Mouse (Mus musculus) common myeloid progenitor, adult 5-6 weeks (primary cell): ENCODE measurements at regions not wholly inside any gene's neighbourhood (a gene's known extent, or its start where the extent isn't known, plus 50 kb on each side); places are given as distances from the start of the nearest gene placed in this dataset.

Source experiments
- ATAC-seq: replicated peaks from 2 replicates; pipeline ENCODE4 v1.8.0; 2016; ENCODE audit warnings: low read depth, mild to moderate bottlenecking, moderate TSS enrichment, inconsistent platforms; ENCODE audit not compliant: poor library complexity, severe bottlenecking

GRCm38 (mm10) chr7:72362690-72363089 lies 56.3 kb upstream of the Mctp2 start:
- ATAC-seq, result peak; percentile 94

- ATAC-seq, result peak; percentile 76
Observed at GRCm38 (mm10) chr7:72391323-72391722, 84.9 kb upstream of the Mctp2 start.

GRCm38 (mm10) chr7:72400056-72400455 lies 93.6 kb upstream of the Mctp2 start:
- peak; percentile 95 for ATAC-seq

GRCm38 (mm10) chr7:72406131-72406530 lies 99.7 kb upstream of the Mctp2 start:
- ATAC-seq, result no peak

- ATAC-seq, result no peak
Observed at GRCm38 (mm10) chr7:72408409-72408986, 102.1 kb upstream of the Mctp2 start.

- ATAC-seq, result no peak
Observed at GRCm38 (mm10) chr7:72438552-72438951, 132.1 kb upstream of the Mctp2 start.

- ATAC-seq, result no peak
Observed at GRCm38 (mm10) chr7:72442001-72442400, 135.6 kb upstream of the Mctp2 start.

- ATAC-seq, result no peak
Observed at GRCm38 (mm10) chr7:72444016-72444415, 137.6 kb upstream of the Mctp2 start.

GRCm38 (mm10) chr7:72444792-72445191 lies 138.4 kb upstream of the Mctp2 start:
- no peak for ATAC-seq

- ATAC-seq, result no peak
Observed at GRCm38 (mm10) chr7:72446911-72447310, 140.5 kb upstream of the Mctp2 start.

- no peak for ATAC-seq
Observed at GRCm38 (mm10) chr7:72462978-72463377, 156.6 kb upstream of the Mctp2 start.

- ATAC-seq, result no peak
Observed at GRCm38 (mm10) chr7:72464658-72465057, 158.2 kb upstream of the Mctp2 start.

GRCm38 (mm10) chr7:72469691-72470090 lies 163.3 kb upstream of the Mctp2 start:
- no peak for ATAC-seq

GRCm38 (mm10) chr7:72474751-72475150 lies 168.3 kb upstream of the Mctp2 start:
- no peak for ATAC-seq

- no peak for ATAC-seq
Observed at GRCm38 (mm10) chr7:72478936-72479335, 172.5 kb upstream of the Mctp2 start.

GRCm38 (mm10) chr7:72481275-72481674 lies 174.9 kb upstream of the Mctp2 start:
- ATAC-seq, result no peak

GRCm38 (mm10) chr7:72490161-72490560 lies 183.8 kb upstream of the Mctp2 start:
- ATAC-seq, result no peak

GRCm38 (mm10) chr7:72493292-72493691 lies 186.9 kb upstream of the Mctp2 start:
- ATAC-seq, result no peak

GRCm38 (mm10) chr7:72496933-72497631 lies 190.7 kb upstream of the Mctp2 start:
- ATAC-seq, result no peak

- no peak for ATAC-seq
Observed at GRCm38 (mm10) chr7:72498562-72499230, 192.3 kb upstream of the Mctp2 start.

GRCm38 (mm10) chr7:72499788-72500187 lies 193.4 kb upstream of the Mctp2 start:
- ATAC-seq, result no peak
